Mouse (Mus musculus): ENCODE data around the gene Ube2d1. TPM values are rescaled to one million over a fixed set of nuclear protein-coding genes. Genes with fewer than 3 reads are reported as not detected.

The Ube2d1 gene
- polyA plus RNA-seq, 1 experiment = 8.6 TPM

- Histone ChIP-seq H3K27ac (ENCODE audit: control insufficient read depth, insufficient read depth, low read depth, low read length) (no peak overlapping the region), H3K4me3 (ENCODE audit: control insufficient read depth, low read depth, low read length) (no peak overlapping the region), H3K27me3 (ENCODE audit: control insufficient read depth, insufficient read depth, low read length) (no peaks in the 10 kb centered on the region), H3K36me3 (ENCODE audit: control insufficient read depth, insufficient read depth, low read length) (no peaks in the 10 kb centered on the region), H3K4me1 (ENCODE audit: control insufficient read depth, insufficient read depth, low read length) (peaks cover 3% of the 10 kb centered on the region)
- TF ChIP-seq CTCF (IDR thresholded peaks at IDR 0.05; ENCODE audit: control insufficient read depth, insufficient read depth, insufficient replicate concordance, low read depth, low read length) (no peak), POLR2A (IDR thresholded peaks at IDR 0.05; ENCODE audit: control insufficient read depth, low read depth, low read length) (no peak)
Observed at GRCm38 (mm10) chr10:71308199-71308598, 23.1 kb upstream of the Ube2d1 start.

GRCm38 (mm10) chr10:71306759-71307158, 21.7 kb upstream of the Ube2d1 start:
- Histone ChIP-seq H3K27me3 (ENCODE audit: control insufficient read depth, insufficient read depth, low read length) (no peaks in the 10 kb centered on the region), H3K4me3 (ENCODE audit: control insufficient read depth, low read depth, low read length) (no peak overlapping the region), H3K36me3 (ENCODE audit: control insufficient read depth, insufficient read depth, low read length) (no peaks in the 10 kb centered on the region), H3K27ac (ENCODE audit: control insufficient read depth, insufficient read depth, low read depth, low read length) (no peak overlapping the region), H3K4me1 (ENCODE audit: control insufficient read depth, insufficient read depth, low read length) (peaks cover 3% of the 10 kb centered on the region)
- no peak for TF ChIP-seq POLR2A (IDR thresholded peaks at IDR 0.05; ENCODE audit: control insufficient read depth, low read depth, low read length)
- TF ChIP-seq CTCF (IDR thresholded peaks at IDR 0.05; ENCODE audit: control insufficient read depth, insufficient read depth, insufficient replicate concordance, low read depth, low read length) = no peak

DNA sequence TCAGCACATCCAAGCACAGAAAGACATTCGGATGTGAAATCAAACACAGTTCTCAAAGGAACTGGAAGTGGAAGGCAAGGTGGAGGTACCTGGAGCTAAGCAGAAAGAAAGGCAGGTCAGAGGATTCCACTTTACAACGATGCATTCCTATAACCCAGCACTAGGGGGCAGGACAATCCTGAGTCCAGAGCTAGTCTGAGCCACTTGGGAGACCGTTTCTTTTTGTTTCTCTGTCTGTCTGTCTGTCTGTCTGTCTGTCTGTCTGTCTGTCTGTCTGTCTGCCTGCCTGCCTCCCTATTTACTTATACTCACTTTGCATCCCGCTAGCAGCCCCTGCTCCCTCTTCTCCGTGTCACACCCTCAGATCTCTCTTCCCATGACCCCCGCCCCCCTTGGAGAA, 21.1 kb upstream of the Ube2d1 start:
- Histone ChIP-seq H3K27ac (ENCODE audit: control insufficient read depth, insufficient read depth, low read depth, low read length) (no peak overlapping the region), H3K4me3 (ENCODE audit: control insufficient read depth, low read depth, low read length) (no peak overlapping the region), H3K4me1 (ENCODE audit: control insufficient read depth, insufficient read depth, low read length) (peaks cover 3% of the 10 kb centered on the region), H3K36me3 (ENCODE audit: control insufficient read depth, insufficient read depth, low read length) (no peaks in the 10 kb centered on the region), H3K27me3 (ENCODE audit: control insufficient read depth, insufficient read depth, low read length) (no peaks in the 10 kb centered on the region)
- TF ChIP-seq CTCF (IDR thresholded peaks at IDR 0.05; ENCODE audit: control insufficient read depth, insufficient read depth, insufficient replicate concordance, low read depth, low read length) (peak; percentile 22; the same call in 1 of the 2 replicates), POLR2A (IDR thresholded peaks at IDR 0.05; ENCODE audit: control insufficient read depth, low read depth, low read length) (no peak)

DNA sequence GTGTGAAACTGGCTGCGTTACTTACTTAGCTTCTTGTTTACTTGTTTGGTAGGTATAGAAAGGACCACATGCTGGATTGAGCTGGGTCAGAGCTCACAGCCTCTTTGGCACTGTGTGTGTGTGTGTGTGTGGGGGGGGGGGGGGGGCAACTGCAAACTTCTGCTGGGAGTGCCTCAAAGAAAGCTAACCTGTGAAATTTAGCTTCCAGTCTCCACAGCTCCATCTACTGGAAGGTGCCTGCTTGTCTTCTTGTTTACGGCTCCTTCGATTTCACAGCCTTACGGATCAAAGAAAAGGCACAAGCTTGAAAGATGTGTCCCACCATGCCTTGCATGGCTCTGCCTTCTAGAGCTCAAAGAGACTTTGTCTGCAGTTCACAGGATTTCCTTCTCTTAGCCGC, 17.4 kb upstream of the Ube2d1 start:
- Histone ChIP-seq H3K4me1 (ENCODE audit: control insufficient read depth, insufficient read depth, low read length) (peaks cover 3% of the 10 kb centered on the region), H3K27me3 (ENCODE audit: control insufficient read depth, insufficient read depth, low read length) (no peaks in the 10 kb centered on the region), H3K4me3 (ENCODE audit: control insufficient read depth, low read depth, low read length) (no peak overlapping the region), H3K27ac (ENCODE audit: control insufficient read depth, insufficient read depth, low read depth, low read length) (no peak overlapping the region), H3K36me3 (ENCODE audit: control insufficient read depth, insufficient read depth, low read length) (no peaks in the 10 kb centered on the region)
- TF ChIP-seq POLR2A (IDR thresholded peaks at IDR 0.05; ENCODE audit: control insufficient read depth, low read depth, low read length) = no peak
- no peak for TF ChIP-seq CTCF (IDR thresholded peaks at IDR 0.05; ENCODE audit: control insufficient read depth, insufficient read depth, insufficient replicate concordance, low read depth, low read length)

DNA sequence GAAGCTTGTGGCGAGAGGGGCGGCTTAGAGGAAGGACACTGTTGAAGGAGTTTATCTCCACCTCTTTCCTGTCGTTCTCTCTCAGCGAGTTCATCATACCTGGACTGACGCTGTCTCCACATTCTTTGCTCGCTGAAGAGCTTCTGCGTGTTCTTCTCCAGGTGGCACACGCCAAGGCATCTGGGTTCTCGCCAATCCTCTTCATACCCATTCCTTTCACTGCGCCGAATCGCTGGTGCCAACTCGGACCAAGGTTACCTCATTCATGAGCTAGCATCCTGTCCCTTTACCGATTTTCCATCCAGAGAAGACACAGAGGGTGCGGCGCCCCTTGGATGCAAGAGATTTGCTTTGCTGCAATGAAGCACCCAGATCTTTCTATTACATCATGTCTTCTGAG, 15.1 kb upstream of the Ube2d1 start:
- H3K4me3 ChIP-seq (ENCODE audit: control insufficient read depth, low read depth, low read length) = no peak overlapping the region
- TF ChIP-seq POLR2A (IDR thresholded peaks at IDR 0.05; ENCODE audit: control insufficient read depth, low read depth, low read length) = no peak
- no peak for TF ChIP-seq CTCF (IDR thresholded peaks at IDR 0.05; ENCODE audit: control insufficient read depth, insufficient read depth, insufficient replicate concordance, low read depth, low read length)

DNA sequence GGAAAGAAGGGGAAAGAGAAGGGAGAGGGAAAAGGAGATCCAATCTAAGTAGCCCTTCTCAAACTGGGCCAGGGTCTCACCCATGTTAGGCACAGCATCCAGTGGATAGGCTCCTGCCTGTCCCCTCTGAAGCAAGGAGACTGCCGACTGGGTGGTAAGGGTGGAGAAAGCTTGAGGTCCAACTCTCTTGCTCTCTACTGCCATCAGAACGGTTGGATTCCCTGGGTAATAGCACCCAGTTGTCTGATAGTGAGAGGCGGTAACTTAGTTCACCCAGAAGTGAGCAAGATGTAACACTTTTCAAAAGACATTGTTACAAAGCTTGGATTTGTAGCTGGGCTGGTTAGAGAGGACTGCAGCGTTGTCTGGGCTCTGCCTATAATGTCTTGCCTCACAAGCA, 8.2 kb upstream of the Ube2d1 start:
- TF ChIP-seq POLR2A (IDR thresholded peaks at IDR 0.05; ENCODE audit: control insufficient read depth, low read depth, low read length) = no peak
- peak; percentile 23; the same call in 1 of the 2 replicates for TF ChIP-seq CTCF (IDR thresholded peaks at IDR 0.05; ENCODE audit: control insufficient read depth, insufficient read depth, insufficient replicate concordance, low read depth, low read length)
- Histone ChIP-seq H3K36me3 (ENCODE audit: control insufficient read depth, insufficient read depth, low read length) (no peaks in the 10 kb centered on the region), H3K27ac (ENCODE audit: control insufficient read depth, insufficient read depth, low read depth, low read length) (no peak overlapping the region), H3K4me3 (ENCODE audit: control insufficient read depth, low read depth, low read length) (no peak overlapping the region), H3K4me1 (ENCODE audit: control insufficient read depth, insufficient read depth, low read length) (peaks cover 4% of the 10 kb centered on the region), H3K27me3 (ENCODE audit: control insufficient read depth, insufficient read depth, low read length) (no peaks in the 10 kb centered on the region)

More for the DNA sequence above, 15.1 kb upstream of the Ube2d1 start:
- no peak overlapping the region for H3K27ac ChIP-seq (ENCODE audit: control insufficient read depth, insufficient read depth, low read depth, low read length)
- H3K36me3 ChIP-seq (ENCODE audit: control insufficient read depth, insufficient read depth, low read length) = no peaks in the 10 kb centered on the region
- no peaks in the 10 kb centered on the region for H3K27me3 ChIP-seq (ENCODE audit: control insufficient read depth, insufficient read depth, low read length)
- no peaks in the 10 kb centered on the region for H3K4me1 ChIP-seq (ENCODE audit: control insufficient read depth, insufficient read depth, low read length)

- Histone ChIP-seq H3K4me3 (ENCODE audit: control insufficient read depth, low read depth, low read length) (no peak overlapping the region), H3K27me3 (ENCODE audit: control insufficient read depth, insufficient read depth, low read length) (no peaks in the 10 kb centered on the region), H3K27ac (ENCODE audit: control insufficient read depth, insufficient read depth, low read depth, low read length) (no peak overlapping the region), H3K36me3 (ENCODE audit: control insufficient read depth, insufficient read depth, low read length) (no peaks in the 10 kb centered on the region), H3K4me1 (ENCODE audit: control insufficient read depth, insufficient read depth, low read length) (peaks cover 4% of the 10 kb centered on the region)
- no peak for TF ChIP-seq POLR2A (IDR thresholded peaks at IDR 0.05; ENCODE audit: control insufficient read depth, low read depth, low read length)
- TF ChIP-seq CTCF (IDR thresholded peaks at IDR 0.05; ENCODE audit: control insufficient read depth, insufficient read depth, insufficient replicate concordance, low read depth, low read length) = no peak
Observed at GRCm38 (mm10) chr10:71292254-71292653, 7.2 kb upstream of the Ube2d1 start.

- Histone ChIP-seq H3K4me1 (ENCODE audit: control insufficient read depth, insufficient read depth, low read length) (peaks cover 4% of the 10 kb centered on the region), H3K4me3 (ENCODE audit: control insufficient read depth, low read depth, low read length) (no peak overlapping the region), H3K36me3 (ENCODE audit: control insufficient read depth, insufficient read depth, low read length) (no peaks in the 10 kb centered on the region), H3K27me3 (ENCODE audit: control insufficient read depth, insufficient read depth, low read length) (no peaks in the 10 kb centered on the region), H3K27ac (ENCODE audit: control insufficient read depth, insufficient read depth, low read depth, low read length) (no peak overlapping the region)
- TF ChIP-seq POLR2A (IDR thresholded peaks at IDR 0.05; ENCODE audit: control insufficient read depth, low read depth, low read length) (no peak), CTCF (IDR thresholded peaks at IDR 0.05; ENCODE audit: control insufficient read depth, insufficient read depth, insufficient replicate concordance, low read depth, low read length) (no peak)
Observed at GRCm38 (mm10) chr10:71291801-71292200, 6.7 kb upstream of the Ube2d1 start.
